In genomic region chr15:12488316-12488715, GRCm38 (mm10) we compare ENCODE assay signal across 25 mouse cellular contexts.
DNase-seq lines count a peak whose midpoint lies in the region; ATAC-seq and TF ChIP-seq lines count a peak whose summit lies in the region.
"Had no signal": no experiment of that assay in that cellular context is flagged by ENCODE, and none has a peak within 500 bp of the region (broad histone marks: within the 10 kb centered on the region; RNA-seq: fewer than 3 reads in every experiment).

No protein-coding gene starts in this region.

- no peak overlapping the region for H3K4me2 ChIP-seq in hindbrain, postnatal 0 days (ENCODE audit: low read depth, low read length)
- H3K4me2 ChIP-seq: embryonic facial prominence, embryonic 12.5 days; embryonic facial prominence, embryonic 15.5 days; forebrain, embryonic 12.5 days; forebrain, embryonic 15.5 days; heart, embryonic 13.5 days; hindbrain, embryonic 13.5 days had no signal

- H3K4me1 ChIP-seq in hindbrain, postnatal 0 days (ENCODE audit: insufficient read depth, low read length): peaks cover 8% of the 10 kb centered on the region; the same call in 1 of the 2 replicates
- H3K4me1 ChIP-seq in hindbrain, embryonic 10.5 days (replicated peaks): peaks cover 26% of the 10 kb centered on the region

- H3K9ac ChIP-seq in hindbrain, postnatal 0 days (replicated peaks; ENCODE audit: low read length): no peak overlapping the region
- H3K9ac ChIP-seq: embryonic facial prominence, embryonic 12.5 days; embryonic facial prominence, embryonic 15.5 days; forebrain, embryonic 12.5 days; forebrain, embryonic 15.5 days; heart, embryonic 13.5 days; hindbrain, embryonic 13.5 days had no signal

- ATAC-seq in hindbrain, postnatal 0 days: no peak
- ATAC-seq: CD4-positive, CD25-positive, alpha-beta regulatory T cell, adult 4 months; forebrain, embryonic 15.5 days; hindbrain, embryonic 16.5 days; inflammation-experienced regulatory T-cells, adult 6 months; intestine, embryonic 16.5 days had no signal

- TF ChIP-seq CTCF in hindbrain, postnatal 0 days (IDR thresholded peaks at IDR 0.05; ENCODE audit: low read depth): no peak

- H3K36me3 ChIP-seq in hindbrain, postnatal 0 days (ENCODE audit: insufficient read depth, low read length): no peaks in the 10 kb centered on the region
- no peaks in the 10 kb centered on the region for H3K36me3 ChIP-seq in hindbrain, embryonic 10.5 days
- H3K36me3 ChIP-seq: embryonic facial prominence, embryonic 12.5 days; embryonic facial prominence, embryonic 15.5 days; forebrain, embryonic 12.5 days; forebrain, embryonic 15.5 days; heart, embryonic 10.5 days; heart, embryonic 13.5 days; hindbrain, embryonic 13.5 days had no signal

- H3K4me3 ChIP-seq in hindbrain, postnatal 0 days (ENCODE audit: low read length): no peak overlapping the region
- no peak overlapping the region for H3K4me3 ChIP-seq in hindbrain, embryonic 10.5 days
- H3K4me3 ChIP-seq: embryonic facial prominence, embryonic 12.5 days; embryonic facial prominence, embryonic 15.5 days; forebrain, embryonic 12.5 days; forebrain, embryonic 15.5 days; heart, embryonic 10.5 days; heart, embryonic 13.5 days; hindbrain, embryonic 13.5 days had no signal

- WGBS in hindbrain, postnatal 0 days: 69% methylated on average over 2 of the region's 2 CpGs
- WGBS in hindbrain, embryonic 10.5 days: 97% methylated on average over 2 of the region's 2 CpGs

- no peaks in the 10 kb centered on the region for H3K27me3 ChIP-seq in hindbrain, postnatal 0 days (ENCODE audit: insufficient read depth, low read length)
- H3K27me3 ChIP-seq in hindbrain, embryonic 10.5 days (ENCODE audit: insufficient read depth, poor library complexity, severe bottlenecking): no peaks in the 10 kb centered on the region
- H3K27me3 ChIP-seq: embryonic facial prominence, embryonic 12.5 days; embryonic facial prominence, embryonic 15.5 days; forebrain, embryonic 12.5 days; forebrain, embryonic 15.5 days; heart, embryonic 13.5 days; hindbrain, embryonic 13.5 days had no signal

- no peak overlapping the region for H3K27ac ChIP-seq in hindbrain, postnatal 0 days
- no peak overlapping the region for H3K27ac ChIP-seq in hindbrain, embryonic 10.5 days
- H3K27ac ChIP-seq: embryonic facial prominence, embryonic 12.5 days; embryonic facial prominence, embryonic 15.5 days; forebrain, embryonic 12.5 days; forebrain, embryonic 15.5 days; heart, embryonic 10.5 days; heart, embryonic 13.5 days; hindbrain, embryonic 13.5 days had no signal

- peak; percentile 21 for DNase-seq in adrenal gland, postnatal 14 days
- no peak for DNase-seq in adrenal gland, adult (ENCODE audit: inconsistent age in 2 of 2, low spot score in 1 of 2)
- DNase-seq in hindbrain, postnatal 0 days (ENCODE audit: low spot score): peak; percentile 15
- no peak for DNase-seq in hindbrain, embryonic 10.5 days (ENCODE audit: low spot score)
- peak; percentile 31 for DNase-seq in testis, postnatal 14 days (ENCODE audit: low spot score)
- DNase-seq in testis, postnatal 10 days (ENCODE audit: low spot score): no peak
- peak; percentile 18 for DNase-seq in skeletal muscle tissue, adult 2 months (ENCODE audit: low read depth, low spot score)
- no peak for DNase-seq in frontal cortex, postnatal 25 days (ENCODE audit: low spot score in 2 of 2)
- DNase-seq: cerebellum, adult 11 months; cerebellum, adult 2 months; cerebellum, adult 9-11 months; cerebellum, postnatal 25 days; gastrocnemius, postnatal 25 days; kidney, adult 2 months had no signal

- no peaks in the 10 kb centered on the region for H3K9me3 ChIP-seq in hindbrain, postnatal 0 days (ENCODE audit: low read length)
- H3K9me3 ChIP-seq in hindbrain, embryonic 10.5 days: no peaks in the 10 kb centered on the region
- H3K9me3 ChIP-seq: embryonic facial prominence, embryonic 12.5 days; embryonic facial prominence, embryonic 15.5 days; forebrain, embryonic 12.5 days; forebrain, embryonic 15.5 days; heart, embryonic 10.5 days; heart, embryonic 13.5 days; hindbrain, embryonic 13.5 days had no signal

Comparison
In these comparisons a context has a peak if more than half of its experiments do, and no peak if none do; other contexts are left out.
1. DNase-seq: peak in adrenal gland, postnatal 14 days (single experiment), hindbrain, postnatal 0 days (single experiment), testis, postnatal 14 days (single experiment) and skeletal muscle tissue, adult 2 months (single experiment); none in adrenal gland, adult (0 of 2), hindbrain, embryonic 10.5 days (single experiment), testis, postnatal 10 days (single experiment) and frontal cortex, postnatal 25 days (0 of 2).